Mouse (Mus musculus) layer of hippocampus, adult 9-11 months (tissue): ENCODE data around the gene Fndc8.
A peak's percentile ranks its signal among the peaks of the same experiment; 100 is the strongest.

Source experiments
- DNase-seq: peaks from one replicate; pipeline ENCODE4 v3.0.0; 2022

Fndc8 gene

DNA sequence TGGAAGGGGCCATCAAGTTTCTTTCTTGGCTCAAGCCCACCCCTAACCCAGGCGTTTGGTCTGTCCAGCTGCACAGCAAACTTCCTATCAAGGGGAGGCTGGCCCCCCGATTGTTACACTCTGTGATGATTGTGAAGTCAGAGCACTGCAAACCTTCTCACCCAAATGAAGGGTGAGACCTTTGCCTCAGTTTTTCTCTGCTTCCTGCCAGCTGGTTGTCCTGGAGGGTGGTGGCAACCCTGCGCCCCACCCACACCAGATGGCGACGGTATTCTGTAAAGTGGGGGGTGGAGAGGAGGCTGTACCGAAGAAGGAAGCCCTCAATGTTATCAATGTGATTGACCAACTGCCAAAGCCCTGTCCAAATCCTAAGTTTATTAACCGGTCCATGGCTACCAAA, at the start of gene Fndc8:
Gene Fndc8 (plus strand): TSS at position 189 of the 400 bp plus-strand sequence.
- no peak for DNase-seq

DNA sequence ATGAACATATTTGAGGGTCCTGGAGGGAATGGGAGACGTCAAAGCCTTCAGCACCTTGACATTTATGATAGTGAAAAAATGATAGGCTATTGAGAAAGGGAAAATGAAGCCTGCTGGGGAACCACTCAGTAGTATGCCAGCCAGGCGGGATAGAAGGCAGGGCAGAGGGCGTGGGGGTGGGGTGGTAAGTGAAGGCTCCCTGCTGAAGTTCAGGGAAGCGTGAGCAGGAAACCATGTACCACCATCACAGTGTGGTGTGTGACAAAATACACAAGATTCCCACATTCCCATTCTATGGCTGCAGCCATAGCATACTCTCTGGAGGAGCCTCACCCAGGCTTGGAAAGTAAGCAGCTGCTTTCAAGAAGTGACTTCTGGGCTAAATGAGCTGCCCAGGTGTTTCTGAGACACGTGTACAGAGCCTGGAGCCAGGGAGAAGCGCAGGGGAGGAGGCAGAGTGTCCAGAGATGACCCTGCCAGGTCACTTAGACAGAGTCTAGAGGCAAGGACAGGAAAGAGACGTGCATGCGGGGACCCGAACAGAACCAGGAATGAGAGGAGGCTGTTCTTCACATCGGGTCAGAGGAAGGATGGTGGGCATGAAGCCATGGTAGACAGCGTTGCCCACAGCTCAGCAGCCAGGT, 47.0 kb upstream of the Fndc8 start:
- no peak for DNase-seq

DNA sequence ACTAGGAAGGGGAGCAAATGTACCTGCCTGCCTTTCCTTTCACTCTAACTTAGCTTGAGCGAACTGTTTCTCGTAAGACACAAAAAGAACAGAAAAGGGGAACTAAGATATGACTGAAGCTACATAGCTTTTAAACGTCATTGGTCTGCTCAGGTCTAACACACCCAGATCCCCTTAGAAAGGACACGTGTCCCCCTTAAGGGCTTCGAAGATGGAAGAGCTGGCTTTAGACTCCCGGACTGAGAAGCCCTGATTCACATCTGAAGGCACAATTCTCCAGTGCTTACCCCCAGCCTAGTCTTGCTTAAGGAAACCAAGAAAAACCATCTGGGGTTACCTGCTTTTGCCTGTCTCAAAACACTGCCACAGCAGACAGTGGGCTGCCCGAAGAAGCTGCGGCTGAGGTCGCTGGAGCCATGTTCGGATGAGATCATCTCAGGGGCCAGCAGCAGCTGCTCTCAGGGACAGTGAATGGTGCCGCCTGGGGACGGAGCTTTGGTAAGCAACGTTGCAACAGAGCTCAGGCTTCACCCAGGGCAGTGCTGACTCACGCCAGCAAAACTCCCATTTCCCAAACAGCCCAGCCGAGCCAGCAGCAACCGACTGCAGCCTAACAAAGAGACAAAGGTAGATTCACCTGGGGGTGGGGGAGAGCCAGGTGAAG, 46.4 kb upstream of the Fndc8 start:
- peak; percentile 88 for DNase-seq

- DNase-seq = no peak
These were observed 45.9 kb upstream of the Fndc8 start for GRCm38 (mm10) chr11:82846079-82846436.

- no peak for DNase-seq
These were observed 45.0 kb upstream of the Fndc8 start for GRCm38 (mm10) chr11:82846938-82847337.

- no peak for DNase-seq
These were observed 44.3 kb upstream of the Fndc8 start for GRCm38 (mm10) chr11:82847571-82848000.

DNA sequence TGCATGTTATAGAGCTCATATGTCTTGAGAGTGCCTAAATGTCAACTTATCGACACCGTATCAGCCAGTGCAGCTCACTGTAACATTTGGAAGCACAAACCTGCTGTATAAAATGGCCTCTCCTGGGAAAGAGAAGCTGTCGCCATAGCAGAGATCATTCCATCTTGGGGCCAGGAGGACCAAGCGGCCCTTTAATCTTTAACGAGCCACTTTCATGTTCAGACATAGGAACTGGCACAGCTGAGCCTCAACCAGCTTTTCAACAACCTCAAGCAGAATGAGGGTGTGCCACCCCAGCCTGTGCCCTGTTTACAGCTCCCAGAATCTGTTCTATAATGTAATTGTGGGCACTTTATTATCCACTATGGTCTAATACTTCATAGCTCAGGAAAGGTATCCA, 41.7 kb upstream of the Fndc8 start:
- DNase-seq = no peak

DNA sequence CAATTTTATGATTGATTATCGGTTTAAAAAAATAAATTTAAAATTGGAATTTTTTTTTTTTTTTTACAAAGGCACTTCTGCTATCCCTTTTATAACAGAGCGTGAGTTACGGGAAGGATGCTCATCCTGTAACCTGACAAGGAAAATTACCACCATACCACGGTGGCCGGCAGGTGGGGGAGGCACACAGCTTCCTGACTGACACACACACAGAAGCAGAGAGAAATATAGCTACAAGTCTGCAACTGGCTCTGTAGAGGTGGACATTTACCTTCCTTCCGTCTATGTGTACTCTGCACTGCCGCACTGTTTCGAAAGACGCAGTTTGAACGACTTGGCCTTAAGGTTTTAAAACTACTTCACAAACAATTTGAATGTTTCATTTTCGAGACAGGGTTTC, 39.8 kb upstream of the Fndc8 start:
- no peak for DNase-seq

DNA sequence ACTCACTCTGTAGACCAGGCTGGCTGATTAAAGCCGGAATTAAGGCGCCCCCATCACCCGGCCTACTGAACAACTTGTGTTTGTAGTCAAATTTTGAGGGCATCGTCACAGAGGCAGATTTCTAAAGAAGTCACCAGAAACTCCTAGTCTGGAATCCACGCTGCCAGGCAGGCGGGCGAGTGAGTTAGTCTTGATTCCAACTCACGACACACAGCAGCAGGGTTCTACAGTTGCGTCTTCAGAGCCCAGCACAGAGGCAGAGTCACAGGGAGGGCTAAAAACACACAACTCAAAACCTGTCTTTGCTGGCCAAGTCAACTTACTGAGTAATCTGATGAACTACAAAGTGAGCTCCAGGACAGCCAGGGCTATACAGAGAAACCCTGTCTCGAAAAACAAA, 39.4 kb upstream of the Fndc8 start:
- no peak for DNase-seq

GRCm38 (mm10) chr11:82852958-82853357, 39.0 kb upstream of the Fndc8 start:
- DNase-seq = no peak

- no peak for DNase-seq
These were observed 37.8 kb upstream of the Fndc8 start for GRCm38 (mm10) chr11:82854111-82854510.

- DNase-seq = no peak
These were observed 36.5 kb upstream of the Fndc8 start for GRCm38 (mm10) chr11:82855327-82855973.

DNA sequence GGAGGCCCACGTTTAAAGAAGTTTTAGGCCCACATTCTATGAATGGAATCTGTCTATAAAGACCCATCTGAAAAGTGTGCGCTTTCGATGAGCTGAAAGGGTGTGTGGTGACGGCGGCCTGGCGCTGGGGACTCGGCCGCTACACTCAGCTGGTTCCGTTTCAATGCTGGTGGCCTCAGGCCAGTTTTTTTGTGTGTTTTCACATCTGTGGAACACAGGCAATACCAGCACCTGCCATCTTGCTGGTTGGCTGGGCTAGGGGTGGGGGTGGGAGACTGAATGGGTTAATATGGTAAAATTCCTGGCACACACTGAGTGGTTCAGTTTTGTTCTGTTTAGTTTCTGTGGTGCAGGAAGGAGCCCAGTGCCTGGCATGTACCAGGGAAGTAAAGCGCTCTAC, 35.9 kb upstream of the Fndc8 start:
- no peak for DNase-seq

DNA sequence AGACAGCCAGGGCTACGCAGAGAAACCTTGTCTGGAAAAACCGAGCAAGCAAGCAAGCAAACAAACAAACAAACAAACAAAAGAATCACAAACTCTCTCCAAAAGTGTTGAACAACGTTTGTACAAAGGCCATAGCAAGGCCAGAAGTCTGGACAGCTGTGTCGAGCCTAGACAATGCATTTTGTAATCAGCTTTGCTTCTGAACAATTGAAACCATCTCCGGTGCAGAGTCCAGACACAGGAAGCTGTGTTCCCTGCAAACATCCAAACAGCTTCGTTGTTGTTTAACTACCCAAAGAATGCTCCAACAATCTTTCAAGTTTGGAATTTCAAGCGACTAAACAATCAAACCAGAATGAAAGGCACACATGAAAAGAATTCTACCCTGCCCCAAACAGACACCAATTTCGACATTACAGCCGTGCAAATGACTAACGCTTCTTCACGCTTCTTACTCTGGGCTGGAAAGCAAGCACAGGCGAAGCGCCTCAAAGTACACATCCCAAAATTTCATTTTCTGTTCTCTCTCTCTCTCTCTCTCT, 34.5 kb upstream of the Fndc8 start:
- DNase-seq = peak; percentile 32

- DNase-seq = no peak
These were observed 31.2 kb upstream of the Fndc8 start for GRCm38 (mm10) chr11:82860759-82861158.

- no peak for DNase-seq
These were observed 30.4 kb upstream of the Fndc8 start for GRCm38 (mm10) chr11:82861558-82861957.

DNA sequence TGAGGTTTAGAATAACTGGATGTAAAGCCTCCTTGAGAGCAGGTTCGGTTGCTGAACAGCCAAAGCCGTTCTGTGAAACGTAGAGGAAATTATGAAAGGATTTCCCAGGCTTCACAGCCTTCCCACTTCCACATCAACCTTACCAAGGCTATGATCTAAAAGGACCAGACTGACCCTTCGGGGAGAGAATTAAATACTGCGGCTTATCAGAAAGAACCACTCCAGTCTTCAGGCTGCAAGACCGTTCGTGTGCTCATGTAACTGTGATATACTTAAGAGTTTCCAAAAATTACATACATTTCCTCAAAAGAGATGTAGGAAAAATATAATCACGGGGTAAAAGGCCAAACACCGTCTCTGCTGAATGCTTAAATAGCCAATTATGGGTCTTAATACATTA, 29.3 kb upstream of the Fndc8 start:
- no peak for DNase-seq

- no peak for DNase-seq
These were observed 28.9 kb upstream of the Fndc8 start for GRCm38 (mm10) chr11:82863059-82863458.

DNA sequence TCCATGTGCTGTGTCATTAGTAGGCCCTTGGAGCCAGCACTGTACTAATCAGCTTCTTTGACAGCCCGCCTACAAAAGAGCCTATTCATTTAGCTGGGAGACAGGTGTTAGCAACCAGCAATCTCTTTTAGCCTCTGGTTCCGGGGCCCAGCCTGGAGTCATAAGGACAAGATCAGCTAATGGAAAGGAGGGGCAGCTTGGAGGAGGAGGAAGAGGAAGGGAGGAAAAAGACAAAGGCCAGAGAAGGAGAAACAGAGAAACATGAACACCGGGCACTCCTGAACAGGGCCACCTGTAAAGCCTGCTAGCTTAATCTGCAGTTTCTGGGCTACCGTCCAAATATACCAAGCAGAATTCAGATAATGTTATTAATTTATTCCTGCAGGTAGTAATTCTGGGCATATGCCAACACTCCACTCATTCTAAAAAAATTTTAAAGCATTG, 28.4 kb upstream of the Fndc8 start:
- no peak for DNase-seq

GRCm38 (mm10) chr11:82865957-82866356, 26.0 kb upstream of the Fndc8 start:
- no peak for DNase-seq

- no peak for DNase-seq
These were observed 24.9 kb upstream of the Fndc8 start for GRCm38 (mm10) chr11:82866850-82867564.

DNA sequence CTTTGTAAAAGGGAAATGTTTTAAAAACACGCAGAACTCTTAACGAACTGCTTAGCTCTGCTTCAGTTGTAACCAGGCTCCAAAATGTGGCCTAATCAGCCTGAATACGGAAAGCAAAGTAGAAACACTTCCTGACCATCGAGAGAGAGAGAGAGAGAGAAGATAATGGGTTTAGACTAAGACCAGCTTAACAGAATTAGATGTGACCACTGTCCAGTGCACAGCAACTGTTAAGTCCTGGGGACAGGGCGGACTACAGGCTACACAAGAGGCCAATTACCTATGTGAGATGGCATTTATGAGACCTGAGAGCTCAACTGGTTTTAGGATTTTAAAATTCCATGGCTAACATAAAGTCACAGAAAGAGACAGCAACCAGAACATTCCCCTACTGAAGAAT, 24.0 kb upstream of the Fndc8 start:
- DNase-seq = no peak

DNA sequence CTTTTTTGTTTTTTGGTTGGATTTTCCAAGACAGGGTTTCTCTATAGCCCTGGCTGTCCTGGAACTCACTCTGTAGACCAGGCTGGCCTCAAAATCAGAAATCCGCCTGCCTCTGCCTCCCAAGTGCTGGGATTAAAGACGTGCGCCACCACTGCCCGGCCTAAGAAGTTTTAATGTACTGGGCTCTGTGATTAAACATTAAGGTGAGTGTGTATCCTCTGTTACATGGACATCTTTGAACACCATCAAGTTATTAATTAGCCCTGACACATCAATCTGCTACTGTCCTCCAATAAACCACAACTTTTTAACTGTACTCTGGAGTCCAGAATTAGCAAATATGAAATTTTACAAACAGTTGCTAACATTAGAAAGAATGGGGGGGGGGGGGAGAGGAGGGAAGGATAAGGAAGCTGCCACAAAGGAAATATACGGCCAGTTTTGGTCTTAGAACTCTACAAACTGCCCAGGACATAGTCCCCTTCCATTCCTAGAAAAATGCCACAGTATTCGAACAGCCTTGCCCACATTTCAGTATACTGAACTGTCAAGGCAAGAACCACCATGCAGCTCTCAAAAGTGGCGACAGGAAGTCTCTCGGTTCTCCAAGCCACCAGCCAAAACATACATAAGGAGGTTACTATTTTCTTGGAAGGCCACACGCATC, 22.3 kb upstream of the Fndc8 start:
- no peak for DNase-seq
